Mouse (Mus musculus) small intestine, adult 2 months (tissue): ENCODE data around the gene Stac.

Experiments used
- CTCF ChIP-seq: fragments of 200-500 bp; IDR thresholded peaks from 2 replicates; pipeline ENCODE4 v1.5.1; 2012; ENCODE audit warnings: low read depth, mild to moderate bottlenecking, control low read depth, inconsistent platforms, low read length, moderate library complexity, mixed read lengths; ENCODE audit not compliant: insufficient replicate concordance, insufficient read length; ENCODE audit errors: extremely low read depth
- POLR2A ChIP-seq: fragments of 200-500 bp; IDR thresholded peaks from 2 replicates; pipeline ENCODE4 v1.6.1; 2012; ENCODE audit warnings: low read depth, mild to moderate bottlenecking, control low read depth, inconsistent platforms, low read length, moderate library complexity

DNA sequence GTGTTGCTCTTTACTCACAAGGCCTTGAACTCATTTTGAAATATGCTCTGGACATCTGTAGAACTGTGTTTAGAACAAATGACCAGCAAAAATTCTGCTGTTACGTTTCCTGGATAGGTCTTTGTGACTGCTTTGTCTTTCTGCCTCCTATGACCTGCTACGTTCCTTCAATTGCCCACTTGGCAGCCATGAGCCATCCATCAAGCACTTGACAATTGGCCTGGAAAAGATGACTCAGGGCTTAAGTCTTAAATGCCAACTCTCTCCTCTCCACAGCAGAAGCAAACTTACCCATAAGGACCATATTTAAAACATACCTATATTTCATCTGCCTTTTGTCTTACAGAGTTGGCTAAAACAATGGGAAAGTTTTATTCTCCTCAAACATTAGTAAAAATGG lies 10.0 kb upstream of the Stac start:
- TF ChIP-seq CTCF: no peak
- TF ChIP-seq POLR2A: no peak
